Mouse (Mus musculus): ENCODE measurements at regions not wholly inside any gene's neighbourhood (a gene's known extent, or its start where the extent isn't known, plus 50 kb on each side); places are given as distances from the start of the nearest gene placed in this dataset.

DNA sequence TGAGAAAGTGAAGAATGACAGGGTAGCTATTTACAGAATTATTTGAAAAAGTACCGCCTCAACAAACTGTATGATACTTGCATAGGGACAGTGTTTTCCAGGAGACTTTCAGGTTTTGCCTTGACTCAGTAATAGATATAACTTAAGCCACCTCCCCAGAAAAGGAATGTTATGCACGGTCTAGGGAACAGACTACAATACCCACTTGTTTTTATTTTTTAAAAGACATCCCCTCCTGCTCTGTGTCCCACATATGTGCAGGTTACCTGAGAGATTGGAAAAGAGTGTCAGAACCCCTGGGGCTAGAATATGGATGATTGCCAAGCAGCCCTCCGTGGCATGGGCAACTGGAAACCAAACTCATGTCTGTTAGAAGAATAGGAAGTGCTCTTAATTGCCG is 137.2 kb upstream of the Hmgn3 start:
- TF ChIP-seq POLR2A (IDR thresholded peaks at IDR 0.05; ENCODE audit: control insufficient read depth in 1 of 2, insufficient read depth in 1 of 2, low read depth in 1 of 2, low read length in 2 of 2, poor library complexity in 1 of 2), result no peak
- no peak for TF ChIP-seq CTCF (IDR thresholded peaks at IDR 0.05 in 2 of 3, conservative IDR thresholded peaks at IDR 0.05 in 1 of 3; ENCODE audit: control insufficient read depth in 1 of 3, insufficient read depth in 1 of 3, low read depth in 2 of 3, low read length in 3 of 3, poor library complexity in 1 of 3, severe bottlenecking in 1 of 3)
- TF ChIP-seq TCF12 (IDR thresholded peaks at IDR 0.05; ENCODE audit: low read depth, low read length), result no peak
- TF ChIP-seq ZC3H11A (IDR thresholded peaks at IDR 0.05; ENCODE audit: low read depth, low read length), result no peak
- no peak for TF ChIP-seq EP300 (IDR thresholded peaks at IDR 0.05; ENCODE audit: low read depth in 1 of 2, low read length in 2 of 2)
- no peak for TF ChIP-seq KAT2A (conservative IDR thresholded peaks at IDR 0.05; ENCODE audit: low read depth, low read length)
- no peak for TF ChIP-seq USF1 (IDR thresholded peaks at IDR 0.05; ENCODE audit: low read depth, low read length)
- TF ChIP-seq GABPA (IDR thresholded peaks at IDR 0.05; ENCODE audit: low read depth, low read length), result no peak
- TF ChIP-seq RAD21 (IDR thresholded peaks at IDR 0.05; ENCODE audit: low read depth, low read length), result no peak
- no peak for TF ChIP-seq BHLHE40 (IDR thresholded peaks at IDR 0.05; ENCODE audit: borderline replicate concordance, low read depth, low read length)
- no peak for TF ChIP-seq POLR2AphosphoS2 (IDR thresholded peaks at IDR 0.05; ENCODE audit: low read length)
- TF ChIP-seq CHD1 (IDR thresholded peaks at IDR 0.05; ENCODE audit: low read depth, low read length), result no peak
